7 mouse cellular contexts compared by ENCODE assay signal in the genomic region with DNA sequence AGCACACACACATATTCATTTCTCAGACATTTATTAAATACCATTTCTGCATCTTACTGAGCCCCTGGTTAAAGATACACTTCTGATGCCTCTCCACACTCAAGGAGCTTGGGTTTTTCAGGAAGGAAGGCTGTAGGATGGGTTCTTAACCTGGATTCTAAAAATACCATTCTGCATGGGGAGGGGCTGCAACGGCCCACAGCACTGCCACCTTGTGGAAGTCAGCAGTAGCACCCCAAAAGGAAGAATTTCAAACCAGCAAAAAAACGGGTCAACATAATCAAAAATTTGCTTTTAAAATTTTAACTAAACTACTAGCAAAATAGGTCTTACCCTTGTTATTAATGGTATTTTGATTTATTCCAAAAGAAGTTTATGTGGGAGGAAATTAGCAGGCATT. TPM values are rescaled to one million over a fixed set of nuclear protein-coding genes. Genes with fewer than 3 reads are reported as not detected.
A peak's percentile ranks its signal among the peaks of the same experiment; 100 is the strongest.
DNase-seq lines count a peak whose midpoint lies in the region; TF ChIP-seq lines count a peak whose summit lies in the region.

No protein-coding gene starts in this region.

- peak; percentile 25 for DNase-seq in kidney, postnatal 10 days
- no peak for DNase-seq in kidney, postnatal 14 days
- DNase-seq in B cell, adult 2 months: peak; percentile 8 to 12
- DNase-seq in embryonic facial prominence, embryonic 10.5 days (ENCODE audit: low spot score): peak; percentile 22
- no peak for DNase-seq in Muller cell, postnatal 12 days (ENCODE audit: inconsistent ontology term)
- DNase-seq in frontal cortex, postnatal 10 days (ENCODE audit: low spot score in 2 of 2): no peak

- no peaks in the 10 kb centered on the region for H3K36me3 ChIP-seq in E14TG2a.4 (ENCODE audit: insufficient read depth, low read length)
- no peaks in the 10 kb centered on the region for H3K36me3 ChIP-seq in embryonic facial prominence, embryonic 10.5 days (replicated peaks)

- 33% methylated on average over 2 of the region's 2 CpGs for WGBS in embryonic facial prominence, embryonic 10.5 days

- H3K27me3 ChIP-seq in E14TG2a.4 (ENCODE audit: insufficient read depth, low read length): peaks cover 22% of the 10 kb centered on the region
- 0 out of 2 replicates have a peak, but pooled peaks cover 2% of the 10 kb centered on the region for H3K27me3 ChIP-seq in embryonic facial prominence, embryonic 10.5 days (replicated peaks; ENCODE audit: low read depth, poor library complexity, severe bottlenecking)

- no peak overlapping the region for H3K27ac ChIP-seq in embryonic facial prominence, embryonic 10.5 days (replicated peaks)

- no peaks in the 10 kb centered on the region for H3K9me3 ChIP-seq in E14TG2a.4 (ENCODE audit: low read length)
- no peaks in the 10 kb centered on the region for H3K9me3 ChIP-seq in embryonic facial prominence, embryonic 10.5 days

- H3K4me1 ChIP-seq in E14TG2a.4 (replicated peaks; ENCODE audit: low read depth, low read length): peaks cover 7% of the 10 kb centered on the region
- H3K4me1 ChIP-seq in embryonic facial prominence, embryonic 10.5 days: peaks cover 2% of the 10 kb centered on the region; the same call in 1 of the 2 replicates

- H3K4me3 ChIP-seq in E14TG2a.4 (replicated peaks; ENCODE audit: low read length): no peak overlapping the region
- H3K4me3 ChIP-seq in embryonic facial prominence, embryonic 10.5 days: no peak overlapping the region

- TF ChIP-seq CTCF in E14TG2a.4 (conservative IDR thresholded peaks at IDR 0.05; ENCODE audit: low read length): peak; percentile 63

RNA-seq across cellular contexts. Expression of a gene that starts 47.2 kb away (rescaled TPM):
- polyA plus RNA-seq in embryonic facial prominence, embryonic 10.5 days (2016; fragmentation: Nextera tagmentation; extraction: Ambion mirVana): 4.3 and 5.4 TPM in 2 replicates

RNA-seq across cellular contexts. Expression of a gene that starts 50.0 kb away (rescaled TPM):
- polyA plus RNA-seq in embryonic facial prominence, embryonic 10.5 days (2016; fragmentation: Nextera tagmentation; extraction: Ambion mirVana): 0.05 and 0.06 TPM in 2 replicates

RNA-seq across cellular contexts. Expression of a gene that starts 50.1 kb away (rescaled TPM):
- polyA plus RNA-seq in embryonic facial prominence, embryonic 10.5 days (2016; fragmentation: Nextera tagmentation; extraction: Ambion mirVana): 0.06 and 0.11 TPM in 2 replicates

Comparison
In these comparisons a context has a peak if more than half of its experiments do, and no peak if none do; other contexts are left out.
1. DNase-seq: peak in kidney, postnatal 10 days (single experiment), B cell, adult 2 months (2 of 2) and embryonic facial prominence, embryonic 10.5 days (single experiment); none in kidney, postnatal 14 days (single experiment), Muller cell, postnatal 12 days (single experiment) and frontal cortex, postnatal 10 days (0 of 2).